Comparison of ENCODE assay signal across 18 mouse cellular contexts in genomic region chr15:103317731-103318130, GRCm38 (mm10). TPM values are rescaled to one million over a fixed set of nuclear protein-coding genes. Genes with fewer than 3 reads are reported as not detected.
DNase-seq lines count a peak whose midpoint lies in the region; ATAC-seq and TF ChIP-seq lines count a peak whose summit lies in the region.
"Had no signal": no experiment of that assay in that cellular context is flagged by ENCODE, and none has a peak within 500 bp of the region (broad histone marks: within the 10 kb centered on the region; RNA-seq: fewer than 3 reads in every experiment).

No protein-coding gene starts in this region.

- no peaks in the 10 kb centered on the region for H3K9me3 ChIP-seq in heart, embryonic 12.5 days (replicated peaks)
- H3K9me3 ChIP-seq in intestine, embryonic 15.5 days, result no peaks in the 10 kb centered on the region
- no peaks in the 10 kb centered on the region for H3K9me3 ChIP-seq in intestine, postnatal 0 days (ENCODE audit: control insufficient read depth)
- no peaks in the 10 kb centered on the region for H3K9me3 ChIP-seq in intestine, embryonic 16.5 days (ENCODE audit: control insufficient read depth, low read length)
- H3K9me3 ChIP-seq: neural tube, embryonic 15.5 days had no signal

- H3K4me1 ChIP-seq in heart, embryonic 12.5 days (replicated peaks), result peaks cover 74% of the 10 kb centered on the region
- H3K4me1 ChIP-seq in intestine, embryonic 15.5 days (replicated peaks), result peaks cover 34% of the 10 kb centered on the region
- H3K4me1 ChIP-seq in intestine, postnatal 0 days (replicated peaks; ENCODE audit: control insufficient read depth, insufficient read depth, low read length), result 0 out of 2 replicates have a peak, but pooled peaks cover 4% of the 10 kb centered on the region
- H3K4me1 ChIP-seq in brown adipose tissue, adult 24 weeks (ENCODE audit: control insufficient read depth, insufficient read depth, insufficient read length, low read length), result no peaks in the 10 kb centered on the region; the same call in 1 of the 2 replicates
- peaks cover 26% of the 10 kb centered on the region for H3K4me1 ChIP-seq in intestine, embryonic 16.5 days (ENCODE audit: control insufficient read depth, insufficient read depth, low read length)

- ATAC-seq in heart, embryonic 12.5 days (ENCODE audit: insufficient number of reproducible peaks, low FRiP score), result no peak
- no peak for ATAC-seq in intestine, embryonic 15.5 days
- ATAC-seq in intestine, postnatal 0 days, result no peak
- no peak for ATAC-seq in intestine, embryonic 16.5 days
- ATAC-seq: CD4-positive, CD25-positive, alpha-beta regulatory T cell, adult 4 months; forebrain, postnatal 0 days had no signal

- H3K4me3 ChIP-seq in heart, embryonic 12.5 days, result no peak overlapping the region
- H3K4me3 ChIP-seq in intestine, embryonic 15.5 days (replicated peaks), result no peak overlapping the region
- H3K4me3 ChIP-seq in intestine, postnatal 0 days (ENCODE audit: low read depth, low read length), result no peak overlapping the region
- H3K4me3 ChIP-seq in brown adipose tissue, adult 24 weeks (ENCODE audit: insufficient read depth, low read depth, low read length), result no peak overlapping the region
- no peak overlapping the region for H3K4me3 ChIP-seq in intestine, embryonic 16.5 days (ENCODE audit: low read length)
- H3K4me3 ChIP-seq: neural tube, embryonic 15.5 days had no signal

- 77% methylated on average over 8 of the region's 8 CpGs for WGBS in heart, embryonic 12.5 days
- WGBS in intestine, embryonic 15.5 days, result 91% methylated on average over 8 of the region's 8 CpGs
- 92% methylated on average over 8 of the region's 8 CpGs for WGBS in intestine, postnatal 0 days
- 94% methylated on average over 8 of the region's 8 CpGs for WGBS in intestine, embryonic 16.5 days

- H3K27ac ChIP-seq in heart, embryonic 12.5 days (ENCODE audit: poor library complexity, severe bottlenecking), result peak overlapping the region; percentile 21
- H3K27ac ChIP-seq in intestine, embryonic 15.5 days, result no peak overlapping the region
- no peak overlapping the region for H3K27ac ChIP-seq in intestine, postnatal 0 days (ENCODE audit: low read depth, low read length)
- 0 out of 2 replicates have a peak overlapping the region, but pooled peaks have one; percentile 7 for H3K27ac ChIP-seq in brown adipose tissue, adult 24 weeks (replicated peaks; ENCODE audit: low read depth, low read length)
- no peak overlapping the region for H3K27ac ChIP-seq in intestine, embryonic 16.5 days (ENCODE audit: low read length)
- H3K27ac ChIP-seq: neural tube, embryonic 15.5 days had no signal

- peaks cover 26% of the 10 kb centered on the region for H3K36me3 ChIP-seq in heart, embryonic 12.5 days
- H3K36me3 ChIP-seq in intestine, embryonic 15.5 days, result no peaks in the 10 kb centered on the region
- no peaks in the 10 kb centered on the region for H3K36me3 ChIP-seq in intestine, postnatal 0 days (ENCODE audit: control insufficient read depth, insufficient read depth)
- no peaks in the 10 kb centered on the region for H3K36me3 ChIP-seq in intestine, embryonic 16.5 days (ENCODE audit: control insufficient read depth, insufficient read depth, low read length)

- H3K4me2 ChIP-seq in heart, embryonic 12.5 days, result no peak overlapping the region
- H3K4me2 ChIP-seq in intestine, embryonic 15.5 days (replicated peaks), result no peak overlapping the region
- H3K4me2 ChIP-seq in intestine, postnatal 0 days (replicated peaks; ENCODE audit: low read depth), result no peak overlapping the region
- H3K4me2 ChIP-seq in intestine, embryonic 16.5 days (ENCODE audit: low read depth, low read length), result no peak overlapping the region
- H3K4me2 ChIP-seq: neural tube, embryonic 15.5 days had no signal

- 0 out of 2 replicates have a peak overlapping the region, but pooled peaks have one; percentile 9 for H3K9ac ChIP-seq in heart, embryonic 12.5 days
- H3K9ac ChIP-seq in intestine, embryonic 15.5 days, result peak overlapping the region; percentile 4; the same call in 1 of the 2 replicates
- no peak overlapping the region for H3K9ac ChIP-seq in intestine, postnatal 0 days (ENCODE audit: low read depth, low read length)
- peak overlapping the region; percentile 39; the same call in 1 of the 2 replicates for H3K9ac ChIP-seq in intestine, embryonic 16.5 days (ENCODE audit: low read depth, low read length)
- H3K9ac ChIP-seq: forebrain, postnatal 0 days; neural tube, embryonic 15.5 days had no signal

- intact Hi-C loops in heart, postnatal 25 days (cut with DNase I), result loop anchor here (5.0 kb wide), 1 partner anchor 330 kb away; no protein-coding TSS in a partner anchor

- TF ChIP-seq CTCF in intestine, postnatal 0 days (IDR thresholded peaks at IDR 0.05; ENCODE audit: low read depth), result no peak

- DNase-seq in heart, postnatal 25 days (ENCODE audit: low spot score), result no peak
- DNase-seq in kidney, adult 8-10 months, result no peak
- DNase-seq in Muller cell, postnatal 12 days (ENCODE audit: inconsistent ontology term), result no peak
- DNase-seq: cerebellum, adult 11 months; forebrain, postnatal 0 days; kidney, adult 2 months; kidney, postnatal 36 days; layer of hippocampus, adult 9-11 months; lung, postnatal 14 days had no signal

- no peaks in the 10 kb centered on the region for H3K27me3 ChIP-seq in heart, embryonic 12.5 days (replicated peaks)
- H3K27me3 ChIP-seq in intestine, embryonic 15.5 days (replicated peaks), result no peaks in the 10 kb centered on the region
- 0 out of 2 replicates have a peak, but pooled peaks cover 3% of the 10 kb centered on the region for H3K27me3 ChIP-seq in intestine, postnatal 0 days (replicated peaks; ENCODE audit: control insufficient read depth, insufficient read depth, low read length)
- 0 out of 2 replicates have a peak, but pooled peaks cover 3% of the 10 kb centered on the region for H3K27me3 ChIP-seq in intestine, embryonic 16.5 days (replicated peaks; ENCODE audit: control insufficient read depth, insufficient read depth, low read length)
- H3K27me3 ChIP-seq: neural tube, embryonic 15.5 days had no signal

RNA-seq across cellular contexts. Expression of gene Gpr84, which starts 7.3 kb away (rescaled TPM):
- polyA plus RNA-seq in heart, embryonic 12.5 days (2016; fragmentation: Nextera tagmentation; extraction: Ambion mirVana), result 0.17 and 0.29 TPM in 2 replicates
- total RNA-seq in heart, postnatal 25 days (2021), result not detected
- polyA plus RNA-seq in intestine, embryonic 15.5 days (2015; fragmentation: Nextera tagmentation; extraction: Ambion mirVana), result 0.20 and 0.29 TPM in 2 replicates
- polyA plus RNA-seq in intestine, postnatal 0 days (2015; fragmentation: Nextera tagmentation; extraction: Ambion mirVana), result not detected in 2 replicates
- not detected in 2 replicates for polyA plus RNA-seq in brown adipose tissue, adult 24 weeks (2012; ENCODE audit: insufficient read depth, insufficient read length, missing spikeins)
- 0.09 and 0.20 TPM in 2 replicates for polyA plus RNA-seq in intestine, embryonic 16.5 days (2015; fragmentation: Nextera tagmentation; extraction: Ambion mirVana)
- total RNA-seq: adrenal gland, adult 18-20 months; gastrocnemius, adult 8-10 months had no signal
- polyA plus RNA-seq: CD4-positive, CD25-positive, alpha-beta regulatory T cell, adult 4 months had no signal

RNA-seq across cellular contexts. Expression of gene Zfp385a, which starts 22.2 kb away (rescaled TPM):
- 9.2 and 10.3 TPM in 2 replicates for polyA plus RNA-seq in heart, embryonic 12.5 days (2016; fragmentation: Nextera tagmentation; extraction: Ambion mirVana)
- 10 to 100 TPM; 12.5 to 13.7 TPM for total RNA-seq in heart, postnatal 25 days (2021)
- 5.6 TPM in 2 replicates for polyA plus RNA-seq in intestine, embryonic 15.5 days (2015; fragmentation: Nextera tagmentation; extraction: Ambion mirVana)
- polyA plus RNA-seq in intestine, postnatal 0 days (2015; fragmentation: Nextera tagmentation; extraction: Ambion mirVana), result 2.9 and 3.1 TPM in 2 replicates
- polyA plus RNA-seq in brown adipose tissue, adult 24 weeks (2012; ENCODE audit: insufficient read depth, insufficient read length, missing spikeins), result 12.2 and 17.4 TPM in 2 replicates
- 3.6 and 4.1 TPM in 2 replicates for polyA plus RNA-seq in intestine, embryonic 16.5 days (2015; fragmentation: Nextera tagmentation; extraction: Ambion mirVana)
- polyA plus RNA-seq: CD4-positive, CD25-positive, alpha-beta regulatory T cell, adult 4 months had no signal

RNA-seq across cellular contexts. Expression of gene Copz1, which starts 45.2 kb away (rescaled TPM):
- 166 TPM in 2 replicates for polyA plus RNA-seq in heart, embryonic 12.5 days (2016; fragmentation: Nextera tagmentation; extraction: Ambion mirVana)
- 10 to 100 TPM; 51.8 to 53.4 TPM for total RNA-seq in heart, postnatal 25 days (2021)
- polyA plus RNA-seq in intestine, embryonic 15.5 days (2015; fragmentation: Nextera tagmentation; extraction: Ambion mirVana), result 259 and 262 TPM in 2 replicates
- 248 and 253 TPM in 2 replicates for polyA plus RNA-seq in intestine, postnatal 0 days (2015; fragmentation: Nextera tagmentation; extraction: Ambion mirVana)
- polyA plus RNA-seq in brown adipose tissue, adult 24 weeks (2012; ENCODE audit: insufficient read depth, insufficient read length, missing spikeins), result 85.4 and 95.1 TPM in 2 replicates
- polyA plus RNA-seq in intestine, embryonic 16.5 days (2015; fragmentation: Nextera tagmentation; extraction: Ambion mirVana), result 297 and 298 TPM in 2 replicates

RNA-seq across cellular contexts. Expression of gene Itga5, which starts 48.8 kb away (rescaled TPM):
- polyA plus RNA-seq in heart, embryonic 12.5 days (2016; fragmentation: Nextera tagmentation; extraction: Ambion mirVana), result 111 and 115 TPM in 2 replicates
- total RNA-seq in heart, postnatal 25 days (2021), result 10 to 100 TPM; 48.1 to 48.2 TPM
- polyA plus RNA-seq in intestine, embryonic 15.5 days (2015; fragmentation: Nextera tagmentation; extraction: Ambion mirVana), result 44.8 and 45.5 TPM in 2 replicates
- 25.0 and 25.8 TPM in 2 replicates for polyA plus RNA-seq in intestine, postnatal 0 days (2015; fragmentation: Nextera tagmentation; extraction: Ambion mirVana)
- polyA plus RNA-seq in brown adipose tissue, adult 24 weeks (2012; ENCODE audit: insufficient read depth, insufficient read length, missing spikeins), result 2.7 and 5.3 TPM in 2 replicates
- 40.3 and 43.0 TPM in 2 replicates for polyA plus RNA-seq in intestine, embryonic 16.5 days (2015; fragmentation: Nextera tagmentation; extraction: Ambion mirVana)

RNA-seq across cellular contexts. Expression of gene Nfe2, which starts 59.5 kb away (rescaled TPM):
- 12.1 and 12.4 TPM in 2 replicates for polyA plus RNA-seq in heart, embryonic 12.5 days (2016; fragmentation: Nextera tagmentation; extraction: Ambion mirVana)
- total RNA-seq in heart, postnatal 25 days (2021), result under 1 TPM; 0.42 to 0.64 TPM
- 3.5 and 4.9 TPM in 2 replicates for polyA plus RNA-seq in intestine, embryonic 15.5 days (2015; fragmentation: Nextera tagmentation; extraction: Ambion mirVana)
- 0.82 and 0.90 TPM in 2 replicates for polyA plus RNA-seq in intestine, postnatal 0 days (2015; fragmentation: Nextera tagmentation; extraction: Ambion mirVana)
- polyA plus RNA-seq in brown adipose tissue, adult 24 weeks (2012; ENCODE audit: insufficient read depth, insufficient read length, missing spikeins), result not detected in 2 replicates
- polyA plus RNA-seq in intestine, embryonic 16.5 days (2015; fragmentation: Nextera tagmentation; extraction: Ambion mirVana), result 3.4 and 5.2 TPM in 2 replicates
- total RNA-seq: gastrocnemius, adult 8-10 months had no signal

Comparison
In these comparisons a context has a peak if more than half of its experiments do, and no peak if none do; other contexts are left out.
1. H3K27ac ChIP-seq: peak in heart, embryonic 12.5 days (single experiment) and brown adipose tissue, adult 24 weeks (single experiment); none in intestine, embryonic 15.5 days (single experiment), intestine, postnatal 0 days (single experiment) and intestine, embryonic 16.5 days (single experiment).